Comparison of ENCODE assay signal across 21 mouse cellular contexts in the genomic region with DNA sequence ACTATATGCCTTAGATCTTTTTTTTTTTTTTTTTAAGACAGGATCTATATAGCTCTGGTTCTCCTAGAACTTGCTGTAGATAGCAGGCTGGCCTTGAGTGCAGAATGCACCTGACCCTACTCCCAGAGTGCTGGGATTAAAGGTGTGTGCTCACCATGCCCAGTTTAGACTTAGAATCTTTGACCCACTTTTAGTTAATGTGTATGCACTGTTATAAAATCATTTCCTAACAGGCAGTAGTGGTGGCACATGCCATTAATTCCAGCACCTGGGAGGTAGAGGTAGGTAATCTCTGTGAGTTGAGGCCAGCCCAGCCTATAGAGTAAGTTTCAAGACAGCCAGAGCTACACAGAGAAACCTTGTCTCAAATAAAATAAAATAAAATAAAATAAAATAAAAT. TPM values are rescaled to one million over a fixed set of nuclear protein-coding genes. Genes with fewer than 3 reads are reported as not detected.
DNase-seq lines count a peak whose midpoint lies in the region; ATAC-seq lines count a peak whose summit lies in the region.
"Had no signal": no experiment of that assay in that cellular context is flagged by ENCODE, and none has a peak within 500 bp of the region (broad histone marks: within the 10 kb centered on the region; RNA-seq: fewer than 3 reads in every experiment).

No protein-coding gene starts in this region.

- H3K9ac ChIP-seq in kidney, embryonic 14.5 days (ENCODE audit: low read depth, low read length): no peak overlapping the region
- H3K9ac ChIP-seq: embryonic facial prominence, embryonic 15.5 days; heart, embryonic 12.5 days had no signal

- no peaks in the 10 kb centered on the region for H3K9me3 ChIP-seq in kidney, embryonic 14.5 days (ENCODE audit: control insufficient read depth, low read length)
- H3K9me3 ChIP-seq in embryonic facial prominence, embryonic 10.5 days: peaks cover 4% of the 10 kb centered on the region; the same call in 1 of the 2 replicates
- H3K9me3 ChIP-seq: embryonic facial prominence, embryonic 15.5 days; heart, embryonic 12.5 days had no signal

- peak; percentile 77 for DNase-seq in kidney, adult 11 months
- no peak for DNase-seq in kidney, adult 18-20 months
- peak; percentile 29 for DNase-seq in kidney, postnatal 10 days
- no peak for DNase-seq in spleen, postnatal 10 days (ENCODE audit: low spot score in 2 of 2)
- DNase-seq in embryonic facial prominence, embryonic 10.5 days (ENCODE audit: low spot score): no peak
- DNase-seq in spleen, postnatal 14 days (ENCODE audit: low spot score in 2 of 2): no peak
- DNase-seq: adrenal gland, postnatal 14 days; cerebellum, adult 18-20 months; cerebellum, adult 9-11 months; gastrocnemius, adult 2 months; gastrocnemius, postnatal 25 days had no signal

- peaks cover 7% of the 10 kb centered on the region for H3K36me3 ChIP-seq in kidney, embryonic 14.5 days (ENCODE audit: control insufficient read depth, insufficient read depth, low read length)
- peaks cover 29% of the 10 kb centered on the region for H3K36me3 ChIP-seq in embryonic facial prominence, embryonic 10.5 days (replicated peaks)

- no peak overlapping the region for H3K4me2 ChIP-seq in kidney, embryonic 14.5 days (replicated peaks; ENCODE audit: low read depth, low read length)
- H3K4me2 ChIP-seq: embryonic facial prominence, embryonic 15.5 days; heart, embryonic 12.5 days had no signal

- H3K4me1 ChIP-seq in kidney, embryonic 14.5 days (ENCODE audit: control insufficient read depth, insufficient read depth, low read length): no peaks in the 10 kb centered on the region
- no peaks in the 10 kb centered on the region for H3K4me1 ChIP-seq in embryonic facial prominence, embryonic 10.5 days
- H3K4me1 ChIP-seq: embryonic facial prominence, embryonic 15.5 days; forebrain, embryonic 10.5 days; heart, embryonic 12.5 days had no signal

- H3K27me3 ChIP-seq in kidney, embryonic 14.5 days (ENCODE audit: control insufficient read depth, insufficient read depth, low read length): no peaks in the 10 kb centered on the region
- H3K27me3 ChIP-seq in embryonic facial prominence, embryonic 10.5 days (replicated peaks; ENCODE audit: low read depth, poor library complexity, severe bottlenecking): no peaks in the 10 kb centered on the region
- H3K27me3 ChIP-seq: embryonic facial prominence, embryonic 15.5 days; heart, embryonic 12.5 days had no signal

- H3K27ac ChIP-seq in kidney, embryonic 14.5 days (ENCODE audit: low read depth, low read length): no peak overlapping the region
- H3K27ac ChIP-seq in embryonic facial prominence, embryonic 10.5 days (replicated peaks): no peak overlapping the region
- H3K27ac ChIP-seq: embryonic facial prominence, embryonic 15.5 days; forebrain, embryonic 10.5 days; gastrocnemius, adult 2 months had no signal

- 0 out of 2 replicates have a peak, but pooled peaks have one; percentile 43 for ATAC-seq in kidney, embryonic 14.5 days (ENCODE audit: low FRiP score, low TSS enrichment)
- ATAC-seq: forebrain, embryonic 14.5 days had no signal

- no peak overlapping the region for H3K4me3 ChIP-seq in kidney, embryonic 14.5 days (ENCODE audit: low read length)
- H3K4me3 ChIP-seq in embryonic facial prominence, embryonic 10.5 days: no peak overlapping the region
- H3K4me3 ChIP-seq: embryonic facial prominence, embryonic 15.5 days; erythroblast, embryonic 14.5 days; forebrain, embryonic 10.5 days; gastrocnemius, adult 2 months; heart, embryonic 12.5 days had no signal

RNA-seq across cellular contexts. Expression of a gene that starts 14.0 kb away (rescaled TPM):
- polyA plus RNA-seq in kidney, embryonic 14.5 days (2014; fragmentation: Nextera tagmentation; extraction: Ambion mirVana): 1.1 TPM in 1 of 2 replicates, not detected in the other
- polyA plus RNA-seq in embryonic facial prominence, embryonic 10.5 days (2016; fragmentation: Nextera tagmentation; extraction: Ambion mirVana): not detected in 2 replicates
- polyA plus RNA-seq: C2C12; embryonic facial prominence, embryonic 11.5 days; embryonic facial prominence, embryonic 15.5 days; erythroblast, embryonic 14.5 days; forebrain, embryonic 10.5 days; forebrain, embryonic 14.5 days; heart, embryonic 12.5 days; heart, embryonic 16.5 days; hindbrain, embryonic 11.5 days had no signal

RNA-seq across cellular contexts. Expression of a gene that starts 22.3 kb away (rescaled TPM):
- polyA plus RNA-seq in kidney, embryonic 14.5 days (2014; fragmentation: Nextera tagmentation; extraction: Ambion mirVana): 29.5 and 38.2 TPM in 2 replicates
- 28.7 and 30.7 TPM in 2 replicates for polyA plus RNA-seq in embryonic facial prominence, embryonic 10.5 days (2016; fragmentation: Nextera tagmentation; extraction: Ambion mirVana)

RNA-seq across cellular contexts. Expression of a gene that starts 28.6 kb away (rescaled TPM):
- not detected in 2 replicates for polyA plus RNA-seq in kidney, embryonic 14.5 days (2014; fragmentation: Nextera tagmentation; extraction: Ambion mirVana)
- polyA plus RNA-seq in embryonic facial prominence, embryonic 10.5 days (2016; fragmentation: Nextera tagmentation; extraction: Ambion mirVana): not detected in 2 replicates
- polyA plus RNA-seq: C2C12; embryonic facial prominence, embryonic 11.5 days; embryonic facial prominence, embryonic 15.5 days; erythroblast, embryonic 14.5 days; forebrain, embryonic 10.5 days; forebrain, embryonic 14.5 days; heart, embryonic 12.5 days; heart, embryonic 16.5 days; hindbrain, embryonic 11.5 days had no signal

RNA-seq across cellular contexts. Expression of a gene that starts 32.0 kb away (rescaled TPM):
- polyA plus RNA-seq in kidney, embryonic 14.5 days (2014; fragmentation: Nextera tagmentation; extraction: Ambion mirVana): 30.7 and 35.0 TPM in 2 replicates
- 25.0 and 26.6 TPM in 2 replicates for polyA plus RNA-seq in embryonic facial prominence, embryonic 10.5 days (2016; fragmentation: Nextera tagmentation; extraction: Ambion mirVana)

RNA-seq across cellular contexts. Expression of a gene that starts 38.7 kb away (rescaled TPM):
- polyA plus RNA-seq in kidney, embryonic 14.5 days (2014; fragmentation: Nextera tagmentation; extraction: Ambion mirVana): not detected in 2 replicates
- not detected in 2 replicates for polyA plus RNA-seq in embryonic facial prominence, embryonic 10.5 days (2016; fragmentation: Nextera tagmentation; extraction: Ambion mirVana)
- polyA plus RNA-seq: C2C12; embryonic facial prominence, embryonic 11.5 days; embryonic facial prominence, embryonic 15.5 days; erythroblast, embryonic 14.5 days; forebrain, embryonic 10.5 days; forebrain, embryonic 14.5 days; heart, embryonic 12.5 days; heart, embryonic 16.5 days; hindbrain, embryonic 11.5 days had no signal

Comparison
In these comparisons a context has a peak if more than half of its experiments do, and no peak if none do; other contexts are left out.
1. DNase-seq: peak in kidney, adult 11 months (single experiment) and kidney, postnatal 10 days (single experiment); none in kidney, adult 18-20 months (single experiment), spleen, postnatal 10 days (0 of 2), embryonic facial prominence, embryonic 10.5 days (single experiment) and spleen, postnatal 14 days (0 of 2).